Mouse (Mus musculus) cerebral cortex, adult 2 months (tissue): ENCODE measurements around the gene Arhgef25.

Experiments
- WGBS: fragments of 180-500 bp; shearing (Covaris S2); methylation state at CpG from one replicate; pipeline ENCODE4 v1.1.7; 2018; 5-methylcytosine and 5-hydroxymethylcytosine counted together

Arhgef25 gene

GRCm38 (mm10) chr10:127189651-127190381, at the start of gene Arhgef25:
TSS of gene Arhgef25 (minus strand) at chr10:127190083.
- 10% methylated on average over 35 of the region's 35 CpGs for WGBS

GRCm38 (mm10) chr10:127238241-127238824, 48.5 kb upstream of the Arhgef25 start:
- WGBS, result 71% methylated on average over 18 of the region's 18 CpGs

GRCm38 (mm10) chr10:127236541-127236940, 46.7 kb upstream of the Arhgef25 start:
- WGBS, result 45% methylated on average over 9 of the region's 9 CpGs

- WGBS, result 76% methylated on average over 9 of the region's 9 CpGs
Observed at GRCm38 (mm10) chr10:127233141-127233540, 43.3 kb upstream of the Arhgef25 start.

GRCm38 (mm10) chr10:127231741-127232140, 41.9 kb upstream of the Arhgef25 start:
- WGBS, result 75% methylated on average over 14 of the region's 14 CpGs

GRCm38 (mm10) chr10:127230693-127231092, 40.8 kb upstream of the Arhgef25 start:
- 80% methylated on average over 12 of the region's 12 CpGs for WGBS

- 13% methylated on average over 4 of the region's 4 CpGs for WGBS
Observed at GRCm38 (mm10) chr10:127228897-127229296, 39.0 kb upstream of the Arhgef25 start.

- WGBS, result 40% methylated on average over 8 of the region's 8 CpGs
Observed at GRCm38 (mm10) chr10:127227163-127227562, 37.3 kb upstream of the Arhgef25 start.

GRCm38 (mm10) chr10:127226318-127226895, 36.5 kb upstream of the Arhgef25 start:
- 51% methylated on average over 8 of the region's 8 CpGs for WGBS

GRCm38 (mm10) chr10:127225732-127226131, 35.8 kb upstream of the Arhgef25 start:
- 35% methylated on average over 10 of the region's 10 CpGs for WGBS

- 46% methylated on average over 6 of the region's 6 CpGs for WGBS
Observed at GRCm38 (mm10) chr10:127225213-127225612, 35.3 kb upstream of the Arhgef25 start.

- 98% methylated on average over 2 of the region's 2 CpGs for WGBS
Observed at GRCm38 (mm10) chr10:127218339-127218738, 28.5 kb upstream of the Arhgef25 start.

- WGBS, result 66% methylated on average over 11 of the region's 11 CpGs
Observed at GRCm38 (mm10) chr10:127216456-127216855, 26.6 kb upstream of the Arhgef25 start.

GRCm38 (mm10) chr10:127214422-127214803, 24.5 kb upstream of the Arhgef25 start:
- WGBS, result 50% methylated on average over 1 of the region's 1 CpGs

GRCm38 (mm10) chr10:127213704-127214421, 24.0 kb upstream of the Arhgef25 start:
- 87% methylated on average over 13 of the region's 13 CpGs for WGBS

- WGBS, result 82% methylated on average over 8 of the region's 8 CpGs
Observed at GRCm38 (mm10) chr10:127213272-127213671, 23.4 kb upstream of the Arhgef25 start.

- under 1% methylated on average over 47 of the region's 47 CpGs for WGBS
Observed at GRCm38 (mm10) chr10:127211414-127211854, 21.6 kb upstream of the Arhgef25 start, which contains the start of gene Pip4k2c. TSS of gene Pip4k2c (minus strand) at chr10:127211585.

- under 1% methylated on average over 25 of the region's 25 CpGs for WGBS
Observed at GRCm38 (mm10) chr10:127210961-127211405, 21.1 kb upstream of the Arhgef25 start.

GRCm38 (mm10) chr10:127209928-127210570, 20.2 kb upstream of the Arhgef25 start:
- WGBS, result 50% methylated on average over 13 of the region's 13 CpGs

- WGBS, result 42% methylated on average over 4 of the region's 4 CpGs
Observed at GRCm38 (mm10) chr10:127208921-127209320, 19.0 kb upstream of the Arhgef25 start.

- WGBS, result 86% methylated on average over 10 of the region's 10 CpGs
Observed at GRCm38 (mm10) chr10:127205373-127205772, 15.5 kb upstream of the Arhgef25 start.
